ENCODE assay signal across 10 mouse cellular contexts in the genomic region with DNA sequence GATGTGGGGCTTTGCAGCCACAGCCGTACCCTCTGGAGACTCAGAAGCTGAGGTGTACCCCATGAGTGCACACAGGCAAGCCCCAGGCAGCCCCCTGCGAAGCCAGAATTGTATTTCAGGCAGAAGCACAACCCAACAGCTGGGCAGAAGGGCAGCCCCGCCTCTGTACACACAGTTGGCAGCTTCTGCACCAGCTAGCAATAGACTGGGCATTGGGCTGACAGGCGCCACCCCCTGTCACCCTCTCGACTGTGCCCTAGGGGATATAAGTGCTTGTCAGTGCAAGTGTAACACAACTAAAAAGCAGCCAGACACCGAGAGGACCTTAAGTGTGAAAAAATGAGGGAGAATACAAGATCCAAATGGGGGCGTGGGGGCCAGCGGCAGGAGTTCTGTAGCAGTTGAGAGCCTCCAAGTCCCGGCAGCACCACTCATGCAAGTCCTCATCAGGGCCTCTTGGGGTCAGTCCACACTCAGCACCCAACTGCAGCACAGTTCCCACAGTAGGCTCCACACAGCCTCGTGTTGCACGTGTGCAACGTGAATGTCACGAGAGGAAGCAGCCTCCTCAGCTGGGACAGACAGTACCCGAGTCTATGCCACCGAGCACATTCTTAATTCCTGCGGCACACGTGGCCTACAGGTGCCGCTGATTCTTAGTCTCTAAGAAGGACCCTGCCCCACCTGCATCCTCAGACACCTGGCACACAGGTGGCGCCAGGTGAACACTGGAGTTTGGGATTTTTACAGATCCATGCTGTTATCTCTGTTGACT.
DNase-seq lines count a peak whose midpoint lies in the region; ATAC-seq and TF ChIP-seq lines count a peak whose summit lies in the region.
"Had no signal": no experiment of that assay in that cellular context is flagged by ENCODE, and none has a peak within 500 bp of the region (broad histone marks: within the 10 kb centered on the region; RNA-seq: fewer than 3 reads in every experiment).

No protein-coding gene starts in this region.

- H3K9ac ChIP-seq in heart, adult 2 months (ENCODE audit: low read depth, low read length) = no peak overlapping the region
- H3K9ac ChIP-seq in midbrain, embryonic 14.5 days (replicated peaks; ENCODE audit: low read length) = no peak overlapping the region
- H3K9ac ChIP-seq in heart, embryonic 14.5 days (ENCODE audit: low read length) = peak overlapping the region; percentile 45
- no peak overlapping the region for H3K9ac ChIP-seq in stomach, embryonic 15.5 days

- TF ChIP-seq EP300 in heart, adult 2 months (IDR thresholded peaks at IDR 0.05; ENCODE audit: insufficient read depth, low read depth, low read length) = no peak

- H3K79me2 ChIP-seq in heart, adult 2 months (replicated peaks; ENCODE audit: control insufficient read depth, insufficient read depth, low read length) = no peaks in the 10 kb centered on the region

- 0 out of 2 replicates have a peak, but pooled peaks have one; percentile 15 for TF ChIP-seq CTCF in heart, adult 2 months (IDR thresholded peaks at IDR 0.05)

- no peaks in the 10 kb centered on the region for H3K36me3 ChIP-seq in heart, adult 2 months (ENCODE audit: control insufficient read depth, insufficient read depth, low read length)
- H3K36me3 ChIP-seq in midbrain, embryonic 10.5 days = peaks cover 5% of the 10 kb centered on the region; the same call in 1 of the 2 replicates
- no peaks in the 10 kb centered on the region for H3K36me3 ChIP-seq in midbrain, embryonic 14.5 days (ENCODE audit: control insufficient read depth, insufficient read depth, low read length)
- peaks cover 13% of the 10 kb centered on the region for H3K36me3 ChIP-seq in heart, embryonic 14.5 days (ENCODE audit: control insufficient read depth, insufficient read depth, low read length)
- no peaks in the 10 kb centered on the region for H3K36me3 ChIP-seq in stomach, embryonic 15.5 days

- no peak for ATAC-seq in midbrain, embryonic 14.5 days (ENCODE audit: low FRiP score, low TSS enrichment)
- no peak for ATAC-seq in heart, embryonic 14.5 days (ENCODE audit: insufficient number of reproducible peaks, insufficient read depth, low FRiP score, low read depth)
- ATAC-seq in stomach, embryonic 15.5 days (ENCODE audit: insufficient read depth, low FRiP score, low read depth) = no peak

- H3K4me1 ChIP-seq in heart, adult 2 months (ENCODE audit: control insufficient read depth, insufficient read depth, low read length) = peaks cover 42% of the 10 kb centered on the region
- peaks cover 90% of the 10 kb centered on the region for H3K4me1 ChIP-seq in midbrain, embryonic 10.5 days
- H3K4me1 ChIP-seq in midbrain, embryonic 14.5 days (ENCODE audit: control insufficient read depth, insufficient read depth, low read length) = peaks cover 31% of the 10 kb centered on the region
- peaks cover 75 to 96% of the 10 kb centered on the region in 2 experiments for H3K4me1 ChIP-seq in heart, embryonic 14.5 days (ENCODE audit: control insufficient read depth in 2 of 2, insufficient read depth in 2 of 2, low read length in 2 of 2)
- H3K4me1 ChIP-seq in stomach, embryonic 15.5 days = peaks cover 83% of the 10 kb centered on the region

- no peak for TF ChIP-seq POLR2A in heart, adult 2 months (IDR thresholded peaks at IDR 0.05; ENCODE audit: insufficient read depth, low read depth, low read length)

- no peaks in the 10 kb centered on the region for H3K27me3 ChIP-seq in heart, adult 2 months (ENCODE audit: control insufficient read depth, insufficient read depth, low read length)
- H3K27me3 ChIP-seq in midbrain, embryonic 10.5 days (ENCODE audit: low read depth, poor library complexity, severe bottlenecking) = peaks cover 11% of the 10 kb centered on the region
- H3K27me3 ChIP-seq in midbrain, embryonic 14.5 days (ENCODE audit: control insufficient read depth, insufficient read depth, low read length) = no peaks in the 10 kb centered on the region
- H3K27me3 ChIP-seq in heart, embryonic 14.5 days (ENCODE audit: control insufficient read depth, insufficient read depth, low read length) = no peaks in the 10 kb centered on the region
- H3K27me3 ChIP-seq in stomach, embryonic 15.5 days (replicated peaks) = no peaks in the 10 kb centered on the region

- H3K4me3 ChIP-seq in heart, adult 2 months = no peak overlapping the region
- H3K4me3 ChIP-seq in midbrain, embryonic 10.5 days = no peak overlapping the region
- no peak overlapping the region for H3K4me3 ChIP-seq in midbrain, embryonic 14.5 days (replicated peaks; ENCODE audit: low read depth, low read length)
- no peak overlapping the region for H3K4me3 ChIP-seq in heart, embryonic 14.5 days (ENCODE audit: control insufficient read depth in 1 of 2, insufficient read depth in 1 of 2, low read depth in 1 of 2, low read length in 2 of 2)
- no peak overlapping the region for H3K4me3 ChIP-seq in stomach, embryonic 15.5 days (replicated peaks)

- DNase-seq in heart, adult 2 months = no peak
- no peak for DNase-seq in heart, postnatal 25 days (ENCODE audit: low spot score)
- no peak for DNase-seq in midbrain, embryonic 10.5 days (ENCODE audit: low spot score)
- DNase-seq in midbrain, embryonic 14.5 days = no peak
- DNase-seq in ovary, postnatal 14 days (ENCODE audit: low spot score) = no peak
- no peak for DNase-seq in layer of hippocampus, adult 11-12 months (ENCODE audit: low spot score)
- DNase-seq: kidney, adult 2 months had no signal

- 55% methylated on average over 19 of the region's 19 CpGs for WGBS in heart, adult 2 months
- 76% methylated on average over 19 of the region's 19 CpGs for WGBS in midbrain, embryonic 10.5 days
- WGBS in midbrain, embryonic 14.5 days = 70% methylated on average over 19 of the region's 19 CpGs
- 71% methylated on average over 19 of the region's 19 CpGs for WGBS in heart, embryonic 14.5 days
- 74% methylated on average over 19 of the region's 19 CpGs for WGBS in stomach, embryonic 15.5 days

- peak overlapping the region; percentile 33; the same call in 1 of the 2 replicates for H3K27ac ChIP-seq in heart, adult 2 months
- H3K27ac ChIP-seq in midbrain, embryonic 10.5 days (replicated peaks) = peak overlapping the region; percentile 56; the same call in 1 of the 2 replicates
- H3K27ac ChIP-seq in midbrain, embryonic 14.5 days (replicated peaks; ENCODE audit: low read depth, low read length) = no peak overlapping the region
- peak overlapping the region; percentile 28 to 82 for H3K27ac ChIP-seq in heart, embryonic 14.5 days (replicated peaks in 1 of 2; ENCODE audit: control insufficient read depth in 1 of 2, insufficient read depth in 1 of 2, low read depth in 2 of 2, low read length in 2 of 2)
- peak overlapping the region; percentile 96; the same call in 1 of the 2 replicates for H3K27ac ChIP-seq in stomach, embryonic 15.5 days

- H3K4me2 ChIP-seq in midbrain, embryonic 14.5 days (ENCODE audit: low read length) = no peak overlapping the region
- 0 out of 2 replicates have a peak overlapping the region, but pooled peaks have one; percentile 7 for H3K4me2 ChIP-seq in heart, embryonic 14.5 days (ENCODE audit: low read length)
- H3K4me2 ChIP-seq in stomach, embryonic 15.5 days = no peak overlapping the region
- H3K4me2 ChIP-seq: liver, embryonic 11.5 days had no signal

- intact Hi-C loops in heart, adult 2 months (cut with DNase I) = loop anchor here (5.0 kb wide), 1 partner anchor 39 kb away; no protein-coding TSS in a partner anchor
- intact Hi-C loops in heart, postnatal 25 days (cut with DNase I) = no loop called here

- H3K9me3 ChIP-seq in midbrain, embryonic 10.5 days (replicated peaks) = no peaks in the 10 kb centered on the region
- H3K9me3 ChIP-seq in midbrain, embryonic 14.5 days (ENCODE audit: control insufficient read depth, low read length) = no peaks in the 10 kb centered on the region
- H3K9me3 ChIP-seq in heart, embryonic 14.5 days (ENCODE audit: control insufficient read depth, low read length) = no peaks in the 10 kb centered on the region
- H3K9me3 ChIP-seq in stomach, embryonic 15.5 days = no peaks in the 10 kb centered on the region
